Mouse (Mus musculus): Measurements from ENCODE around the gene Ppp4r4. TPM values are rescaled to one million over a fixed set of nuclear protein-coding genes. Genes with fewer than 3 reads are reported as not detected.

Ppp4r4 gene
- polyA plus RNA-seq, 1 experiment from 2014 or later: 6.1 TPM

DNA sequence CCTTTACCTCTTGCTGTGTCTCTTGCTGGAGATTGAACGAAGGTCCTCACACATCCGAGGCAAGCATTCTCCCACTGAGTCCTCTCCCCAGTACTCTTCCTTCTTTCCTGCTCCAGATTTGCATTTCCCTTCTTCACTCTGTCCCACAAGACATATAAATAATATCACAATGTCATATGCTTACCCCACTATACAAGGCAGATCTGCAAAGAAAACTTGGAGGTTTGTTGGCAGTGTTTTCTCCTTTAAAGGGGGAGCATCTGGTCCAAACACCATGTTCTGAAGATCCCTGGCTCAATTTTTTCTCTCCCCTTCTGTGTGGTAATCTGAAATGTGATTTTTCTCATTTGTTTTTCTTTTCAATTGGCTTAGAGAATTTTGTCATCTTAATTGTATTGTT lies 102.3 kb downstream of the Ppp4r4 start:
- no peak overlapping the region for H3K4me2 ChIP-seq (replicated peaks; ENCODE audit: low read depth, low read length)
- no peak for DNase-seq (ENCODE audit: low spot score)
- no peak for TF ChIP-seq CTCF (IDR thresholded peaks at IDR 0.05)
- TF ChIP-seq EP300 (IDR thresholded peaks at IDR 0.05): no peak
- H3K9ac ChIP-seq (replicated peaks; ENCODE audit: low read depth): no peak overlapping the region
- no peaks in the 10 kb centered on the region for H3K27me3 ChIP-seq (replicated peaks; ENCODE audit: insufficient read depth, low read length)
- no peak overlapping the region for H3K27ac ChIP-seq (ENCODE audit: low read length)
- H3K9me3 ChIP-seq (ENCODE audit: low read length): no peaks in the 10 kb centered on the region
- 87% methylated on average over 2 of the region's 2 CpGs for WGBS
- ATAC-seq: no peak
- no peaks in the 10 kb centered on the region for H3K36me3 ChIP-seq (ENCODE audit: insufficient read depth, low read length)
- H3K4me3 ChIP-seq (ENCODE audit: low read depth, low read length): no peak overlapping the region
- no peaks in the 10 kb centered on the region for H3K4me1 ChIP-seq (ENCODE audit: insufficient read depth, low read depth, low read length)

- Histone ChIP-seq H3K9me3 (ENCODE audit: low read length) (no peaks in the 10 kb centered on the region), H3K36me3 (ENCODE audit: insufficient read depth, low read length) (no peaks in the 10 kb centered on the region), H3K4me3 (ENCODE audit: low read depth, low read length) (no peak overlapping the region), H3K27ac (ENCODE audit: low read length) (no peak overlapping the region), H3K4me1 (ENCODE audit: insufficient read depth, low read depth, low read length) (no peaks in the 10 kb centered on the region), H3K4me2 (replicated peaks; ENCODE audit: low read depth, low read length) (no peak overlapping the region), H3K27me3 (replicated peaks; ENCODE audit: insufficient read depth, low read length) (no peaks in the 10 kb centered on the region), H3K9ac (replicated peaks; ENCODE audit: low read depth) (no peak overlapping the region)
- DNase-seq (ENCODE audit: low spot score): no peak
- TF ChIP-seq EP300 (IDR thresholded peaks at IDR 0.05): no peak
- TF ChIP-seq CTCF (IDR thresholded peaks at IDR 0.05): no peak
- 62% methylated on average over 2 of the region's 2 CpGs for WGBS
- no peak for ATAC-seq
Measured at GRCm38 (mm10) chr12:103635846-103636245, 103.8 kb downstream of the Ppp4r4 start.

- Histone ChIP-seq H3K4me3 (ENCODE audit: low read depth, low read length) (no peak overlapping the region), H3K9me3 (ENCODE audit: low read length) (no peaks in the 10 kb centered on the region), H3K4me2 (replicated peaks; ENCODE audit: low read depth, low read length) (no peak overlapping the region), H3K27me3 (replicated peaks; ENCODE audit: insufficient read depth, low read length) (no peaks in the 10 kb centered on the region), H3K4me1 (ENCODE audit: insufficient read depth, low read depth, low read length) (no peaks in the 10 kb centered on the region), H3K9ac (replicated peaks; ENCODE audit: low read depth) (no peak overlapping the region), H3K27ac (ENCODE audit: low read length) (no peak overlapping the region), H3K36me3 (ENCODE audit: insufficient read depth, low read length) (no peaks in the 10 kb centered on the region)
- peak; percentile 92 for TF ChIP-seq CTCF (IDR thresholded peaks at IDR 0.05)
- no peak for TF ChIP-seq EP300 (IDR thresholded peaks at IDR 0.05)
- DNase-seq (ENCODE audit: low spot score) (peak; percentile 61), ATAC-seq (peak; percentile 26; the same call in 1 of the 2 replicates)
- 2% methylated on average over 2 of the region's 2 CpGs for WGBS
Measured at GRCm38 (mm10) chr12:103643336-103643735, 111.3 kb downstream of the Ppp4r4 start.

DNA sequence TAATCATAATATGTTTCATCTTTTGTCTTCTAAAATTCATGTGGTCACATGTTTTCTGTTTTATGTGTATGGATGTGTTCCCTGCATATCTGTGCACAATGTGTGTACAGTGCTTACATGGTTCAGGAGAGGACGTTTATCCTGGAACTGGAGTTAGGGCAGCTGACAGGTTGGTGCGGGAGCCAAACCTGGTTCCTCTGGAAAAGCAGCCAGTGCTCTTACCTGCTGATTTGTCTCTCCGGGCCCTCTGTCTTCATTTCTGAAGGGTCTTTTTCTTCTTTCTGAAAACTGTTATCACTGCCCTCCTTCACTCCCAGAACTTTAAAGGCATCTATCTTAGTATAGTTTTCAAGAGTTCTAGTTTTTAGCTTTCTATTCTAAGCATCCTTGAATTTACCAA lies 111.7 kb downstream of the Ppp4r4 start:
- no peak overlapping the region for H3K4me2 ChIP-seq (replicated peaks; ENCODE audit: low read depth, low read length)
- no peak for DNase-seq (ENCODE audit: low spot score)
- ATAC-seq: no peak
- H3K27ac ChIP-seq (ENCODE audit: low read length): no peak overlapping the region
- H3K9ac ChIP-seq (replicated peaks; ENCODE audit: low read depth): no peak overlapping the region
- no peak for TF ChIP-seq CTCF (IDR thresholded peaks at IDR 0.05)
- no peak for TF ChIP-seq EP300 (IDR thresholded peaks at IDR 0.05)
- no peaks in the 10 kb centered on the region for H3K4me1 ChIP-seq (ENCODE audit: insufficient read depth, low read depth, low read length)
- no peaks in the 10 kb centered on the region for H3K9me3 ChIP-seq (ENCODE audit: low read length)
- WGBS: 69% methylated on average over 3 of the region's 3 CpGs
- H3K36me3 ChIP-seq (ENCODE audit: insufficient read depth, low read length): no peaks in the 10 kb centered on the region
- no peak overlapping the region for H3K4me3 ChIP-seq (ENCODE audit: low read depth, low read length)
- no peaks in the 10 kb centered on the region for H3K27me3 ChIP-seq (replicated peaks; ENCODE audit: insufficient read depth, low read length)

DNA sequence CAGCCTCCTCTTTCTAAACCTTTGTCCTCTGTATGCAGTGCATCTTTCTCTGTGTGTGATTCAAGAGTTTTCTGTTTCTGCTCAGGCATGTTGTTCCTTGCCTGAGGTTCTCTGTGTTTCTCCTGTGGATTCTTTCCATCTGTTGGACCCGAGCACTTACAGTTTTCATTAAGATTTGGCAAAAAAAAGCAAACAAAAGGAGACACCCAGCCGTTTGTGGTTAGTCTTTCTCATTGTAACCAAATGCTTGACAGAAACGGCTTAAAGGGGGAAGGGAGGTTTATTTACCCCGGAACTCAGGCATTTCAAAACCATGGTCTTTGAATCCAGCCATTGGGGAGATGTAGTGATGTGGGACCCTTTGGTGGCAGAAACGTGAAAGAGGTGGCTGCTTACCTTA lies 112.5 kb downstream of the Ppp4r4 start:
- no peak for ATAC-seq
- 10% methylated on average over 5 of the region's 5 CpGs for WGBS
- H3K9ac ChIP-seq (replicated peaks; ENCODE audit: low read depth): no peak overlapping the region
- no peak overlapping the region for H3K27ac ChIP-seq (ENCODE audit: low read length)
- no peak overlapping the region for H3K4me2 ChIP-seq (replicated peaks; ENCODE audit: low read depth, low read length)
- no peak for DNase-seq (ENCODE audit: low spot score)
- H3K27me3 ChIP-seq (replicated peaks; ENCODE audit: insufficient read depth, low read length): no peaks in the 10 kb centered on the region
- H3K4me3 ChIP-seq (ENCODE audit: low read depth, low read length): no peak overlapping the region
- no peaks in the 10 kb centered on the region for H3K9me3 ChIP-seq (ENCODE audit: low read length)
- no peaks in the 10 kb centered on the region for H3K4me1 ChIP-seq (ENCODE audit: insufficient read depth, low read depth, low read length)
- TF ChIP-seq EP300 (IDR thresholded peaks at IDR 0.05): no peak
- TF ChIP-seq CTCF (IDR thresholded peaks at IDR 0.05): no peak
- H3K36me3 ChIP-seq (ENCODE audit: insufficient read depth, low read length): no peaks in the 10 kb centered on the region

- ATAC-seq: no peak
- no peak for DNase-seq (ENCODE audit: low spot score)
- H3K36me3 ChIP-seq (ENCODE audit: insufficient read depth, low read length): no peaks in the 10 kb centered on the region
- H3K27ac ChIP-seq (ENCODE audit: low read length): no peak overlapping the region
- no peaks in the 10 kb centered on the region for H3K27me3 ChIP-seq (replicated peaks; ENCODE audit: insufficient read depth, low read length)
- H3K9me3 ChIP-seq (ENCODE audit: low read length): no peaks in the 10 kb centered on the region
- H3K9ac ChIP-seq (replicated peaks; ENCODE audit: low read depth): no peak overlapping the region
- H3K4me1 ChIP-seq (ENCODE audit: insufficient read depth, low read depth, low read length): no peaks in the 10 kb centered on the region
- WGBS: 70% methylated on average over 2 of the region's 2 CpGs
- no peak for TF ChIP-seq EP300 (IDR thresholded peaks at IDR 0.05)
- no peak for TF ChIP-seq CTCF (IDR thresholded peaks at IDR 0.05)
- no peak overlapping the region for H3K4me2 ChIP-seq (replicated peaks; ENCODE audit: low read depth, low read length)
- no peak overlapping the region for H3K4me3 ChIP-seq (ENCODE audit: low read depth, low read length)
Measured at GRCm38 (mm10) chr12:103646314-103646713, 114.2 kb downstream of the Ppp4r4 start.

GRCm38 (mm10) chr12:103653836-103654235 lies 121.8 kb downstream of the Ppp4r4 start:
- ATAC-seq (no peak), DNase-seq (ENCODE audit: low spot score) (no peak)
- H3K9me3 ChIP-seq (ENCODE audit: low read length): no peaks in the 10 kb centered on the region
- H3K4me1 ChIP-seq (ENCODE audit: insufficient read depth, low read depth, low read length): no peaks in the 10 kb centered on the region
- 86% methylated on average over 2 of the region's 2 CpGs for WGBS
- no peaks in the 10 kb centered on the region for H3K36me3 ChIP-seq (ENCODE audit: insufficient read depth, low read length)
- no peak overlapping the region for H3K9ac ChIP-seq (replicated peaks; ENCODE audit: low read depth)
- H3K4me3 ChIP-seq (ENCODE audit: low read depth, low read length): no peak overlapping the region
- H3K27me3 ChIP-seq (replicated peaks; ENCODE audit: insufficient read depth, low read length): no peaks in the 10 kb centered on the region
- no peak overlapping the region for H3K4me2 ChIP-seq (replicated peaks; ENCODE audit: low read depth, low read length)
- TF ChIP-seq CTCF (IDR thresholded peaks at IDR 0.05) (no peak), EP300 (IDR thresholded peaks at IDR 0.05) (no peak)
- H3K27ac ChIP-seq (ENCODE audit: low read length): no peak overlapping the region
